Mouse (Mus musculus) testis, adult 10 weeks (tissue): Measurements from ENCODE around the gene Rps23. TPM values are rescaled to one million over a fixed set of nuclear protein-coding genes. Genes with fewer than 3 reads are reported as not detected.

Source experiments
- polyA plus RNA-seq: library from polyadenylated mRNA; stranded (reverse); fragments of 350-450 nt; fragmentation: Illumina TruSeq; extraction: RNeasy Lipid Tissue Mini Kit (QIAGEN cat#74804); gene quantifications from one replicate; pipeline ENCODE4 v1.2.3, GENCODE M21; 2014; ENCODE audit warnings: low read depth, low replicate concordance

Rps23 gene
- 448 TPM for polyA plus RNA-seq

DNA sequence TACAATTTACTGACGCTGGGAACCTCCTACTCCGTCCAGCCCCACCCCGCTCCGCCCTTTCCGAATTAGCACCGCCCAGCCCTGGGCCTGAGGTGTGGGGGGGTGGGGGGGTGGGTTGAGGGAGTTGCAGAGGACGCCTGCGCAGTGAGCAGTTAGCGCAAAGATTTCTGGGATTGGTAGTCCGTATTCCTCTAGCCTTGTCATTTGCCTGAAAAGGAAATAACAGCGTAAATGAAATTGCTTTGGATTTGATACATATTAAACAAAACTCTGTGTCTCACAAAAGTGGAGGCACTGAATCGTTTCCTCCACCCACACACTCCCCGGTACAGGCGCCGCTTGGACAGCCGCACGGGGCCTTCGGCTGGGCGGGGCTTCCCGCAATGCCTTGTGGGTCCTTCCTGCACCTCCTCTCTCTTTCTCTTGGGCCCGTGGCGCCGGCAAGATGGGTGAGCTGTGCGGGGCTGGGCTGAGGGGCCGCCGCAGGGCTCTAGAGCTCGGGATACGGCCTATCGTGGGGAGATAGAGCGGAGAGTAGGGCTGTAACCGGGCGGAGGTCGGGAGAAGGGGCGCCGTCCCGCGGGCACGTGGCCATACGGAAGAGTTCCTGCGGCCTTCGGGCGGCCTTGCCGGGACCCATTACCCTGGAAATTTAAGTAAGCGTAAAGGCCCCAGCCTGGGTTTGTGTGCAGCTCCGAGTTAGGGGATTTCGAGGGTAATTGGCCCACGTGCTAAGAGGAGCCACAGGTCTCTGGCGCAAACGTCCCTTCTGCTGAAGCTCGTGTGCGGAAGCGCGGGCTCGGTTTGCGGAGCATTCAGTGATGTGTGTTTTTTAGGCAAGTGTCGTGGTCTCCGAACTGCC, at the start of gene Rps23:
Rps23 (plus strand) TSS at position 208 of the 862 bp plus-strand sequence.

DNA sequence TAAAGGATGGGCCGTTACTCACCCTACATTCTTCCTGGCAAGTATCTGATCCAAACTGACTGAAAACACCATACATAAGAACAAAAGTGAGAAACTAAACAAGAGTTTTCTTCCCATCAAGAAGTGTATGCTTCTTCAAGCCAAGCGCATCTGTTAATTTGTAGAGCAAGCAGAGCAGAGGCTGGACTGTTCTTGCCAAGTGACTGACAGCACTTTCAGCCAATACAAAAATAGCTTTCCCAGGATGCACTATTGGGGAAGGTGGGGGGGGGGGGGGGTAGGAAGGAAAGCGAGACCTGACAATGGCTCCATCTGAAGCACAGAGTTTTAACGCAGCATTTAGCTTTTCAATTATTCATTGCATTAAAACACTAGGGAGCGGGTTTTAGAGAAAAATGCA, 17.6 kb upstream of the Rps23 start, which contains the start of gene Atp6ap1l:
Atp6ap1l (minus strand) TSS at position 180 of the 400 bp plus-strand sequence.

Other genes with a start within 250 kb of the Rps23 start
- 37.3 TPM for gene Atp6ap1l, start 17.6 kb upstream of the Rps23 start, polyA plus RNA-seq